Mouse (Mus musculus) thymus, adult 2 months (tissue): ENCODE measurements around the gene B4galt1. TPM values are rescaled to one million over a fixed set of nuclear protein-coding genes. Genes with fewer than 3 reads are reported as not detected.

Experiments
- DNase-seq: peaks from one replicate; pipeline ENCODE4 v3.0.0; 2021
- H3K27ac ChIP-seq: fragments of 200-500 bp; 2 replicates; pipeline ENCODE4 v1.5.1; 2012; ENCODE audit warnings: low read length, control low read depth; ENCODE audit not compliant: control insufficient read depth, insufficient read depth
- H3K27me3 ChIP-seq: fragments of 200-500 bp; 2 replicates; pipeline ENCODE4 v1.6.1; 2012; ENCODE audit warnings: mild to moderate bottlenecking, low read length, moderate library complexity, mixed read lengths; ENCODE audit not compliant: control insufficient read depth, insufficient read depth
- H3K36me3 ChIP-seq: fragments of 200-500 bp; 2 replicates; pipeline ENCODE4 v1.6.1; 2012; ENCODE audit warnings: mild to moderate bottlenecking, low read length, moderate library complexity; ENCODE audit not compliant: control insufficient read depth, insufficient read depth
- H3K4me1 ChIP-seq: fragments of 200-500 bp; replicated peaks from 2 replicates; pipeline ENCODE4 v1.6.1; 2012; ENCODE audit warnings: low read length; ENCODE audit not compliant: control insufficient read depth, insufficient read depth
- H3K4me3 ChIP-seq: fragments of 200-500 bp; 2 replicates; pipeline ENCODE4 v1.5.1; 2012; ENCODE audit warnings: mild to moderate bottlenecking, low read length, control low read depth, moderate library complexity; ENCODE audit not compliant: control insufficient read depth, insufficient read depth
- CTCF ChIP-seq: fragments of 200-500 bp; IDR thresholded peaks from 2 replicates; pipeline ENCODE4 v1.5.1; 2012; ENCODE audit warnings: mild to moderate bottlenecking, control low read depth, low read length, moderate library complexity, borderline replicate concordance; ENCODE audit not compliant: control insufficient read depth, poor library complexity, insufficient read depth; ENCODE audit errors: extremely low read depth
- POLR2A ChIP-seq: fragments of 200-500 bp; IDR thresholded peaks from 2 replicates; pipeline ENCODE4 v1.6.1; 2012; ENCODE audit warnings: mild to moderate bottlenecking, low read length, control low read depth, moderate library complexity; ENCODE audit not compliant: control insufficient read depth, poor library complexity, insufficient read depth; ENCODE audit errors: extremely low read depth
- WGBS: fragments of 180-500 bp; shearing (Covaris S2); methylation state at CpG from one replicate; pipeline ENCODE4 v1.1.7; 2018; 5-methylcytosine and 5-hydroxymethylcytosine counted together
- polyA plus RNA-seq: library from polyadenylated mRNA; depleted of rRNA; stranded (reverse); fragments of >200 nt; gene quantifications from 2 replicates; pipeline ENCODE4 v1.2.3, GENCODE M21; 2012

The B4galt1 gene
- polyA plus RNA-seq, 1 experiment, result 34.1 TPM

DNA sequence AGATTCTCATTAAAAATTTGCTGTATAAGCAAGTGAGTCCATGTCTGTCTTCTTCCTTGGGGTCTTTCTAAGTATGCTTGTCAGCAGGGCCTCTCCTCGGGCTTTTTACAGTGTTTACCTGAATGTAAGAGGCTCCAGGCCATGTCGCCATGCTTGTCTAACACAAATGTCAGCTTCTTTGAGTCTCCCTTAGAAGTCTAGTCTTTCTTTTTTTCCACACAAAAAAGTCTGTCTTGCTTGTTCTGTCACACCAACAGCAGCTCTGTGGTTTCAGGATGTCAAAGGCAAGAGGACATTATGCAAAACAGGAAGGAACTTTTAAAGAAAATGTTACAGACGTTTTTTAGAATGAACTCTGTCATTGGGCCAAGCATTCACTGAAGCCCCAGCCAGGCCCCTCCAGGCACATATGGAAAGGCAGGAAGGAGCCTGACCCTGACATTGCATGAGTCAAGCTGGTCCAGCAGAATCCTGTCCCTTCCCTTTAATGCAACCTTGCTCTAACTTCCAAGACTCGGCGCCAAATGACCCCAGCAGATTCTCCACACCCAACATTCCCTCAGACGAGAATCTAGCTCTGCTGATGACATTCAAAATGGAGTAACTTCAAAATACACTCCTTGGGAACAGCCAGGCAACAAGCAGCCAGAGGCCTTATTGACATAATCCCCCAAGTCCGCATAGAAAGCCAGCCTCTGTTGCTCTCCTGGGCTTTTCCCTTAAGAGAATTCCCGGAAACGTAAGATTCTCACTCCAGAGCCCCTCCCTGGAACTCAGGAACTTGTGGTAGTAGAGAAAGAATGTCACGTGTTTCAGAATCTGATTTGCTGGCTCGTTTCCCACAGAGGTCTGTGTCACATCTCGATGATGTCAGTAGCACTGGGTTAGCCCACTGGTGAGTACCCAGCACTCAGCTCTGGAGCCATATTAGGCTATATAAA, 8.7 kb downstream of the B4galt1 start:
- DNase-seq, result no peak
- Histone ChIP-seq H3K27me3 (no peaks in the 10 kb centered on the region), H3K4me1 (peaks cover 39% of the 10 kb centered on the region), H3K36me3 (no peaks in the 10 kb centered on the region), H3K27ac (peak overlapping the region; percentile 57; the same call in 1 of the 2 replicates), H3K4me3 (no peak overlapping the region)
- TF ChIP-seq CTCF (no peak), POLR2A (no peak)
- WGBS, result 37% methylated on average over 12 of the region's 12 CpGs

DNA sequence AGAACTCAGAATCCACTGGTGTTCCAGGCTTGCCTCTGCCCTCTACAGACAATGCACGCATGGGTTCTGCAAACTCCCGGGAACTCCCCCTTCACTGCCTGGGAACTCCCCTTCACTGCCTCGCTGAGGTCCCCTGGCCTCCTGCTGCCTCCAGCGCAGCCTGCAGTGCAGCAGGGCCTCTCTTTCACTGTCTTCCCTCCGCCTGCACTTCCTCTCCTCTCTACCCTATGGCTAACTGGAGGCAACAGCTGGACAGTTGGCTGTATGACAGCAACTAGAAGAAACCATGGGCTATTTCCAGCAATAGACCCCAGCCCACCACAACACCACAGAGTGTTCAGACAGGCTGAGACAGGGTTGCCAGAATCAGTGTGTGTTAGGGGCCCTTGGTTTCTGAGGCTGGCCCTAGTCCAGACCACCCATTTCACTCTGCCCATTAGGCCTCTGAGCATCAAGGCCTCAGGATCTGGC, 9.5 kb downstream of the B4galt1 start:
- Histone ChIP-seq H3K4me3 (no peak overlapping the region), H3K36me3 (no peaks in the 10 kb centered on the region), H3K27me3 (no peaks in the 10 kb centered on the region), H3K27ac (peak overlapping the region; percentile 57), H3K4me1 (peaks cover 40% of the 10 kb centered on the region)
- peak; percentile 56 for DNase-seq
- no peak for TF ChIP-seq POLR2A
- TF ChIP-seq CTCF, result 0 out of 2 replicates have a peak, but pooled peaks have one; percentile 31
- WGBS, result 10% methylated on average over 5 of the region's 5 CpGs

DNA sequence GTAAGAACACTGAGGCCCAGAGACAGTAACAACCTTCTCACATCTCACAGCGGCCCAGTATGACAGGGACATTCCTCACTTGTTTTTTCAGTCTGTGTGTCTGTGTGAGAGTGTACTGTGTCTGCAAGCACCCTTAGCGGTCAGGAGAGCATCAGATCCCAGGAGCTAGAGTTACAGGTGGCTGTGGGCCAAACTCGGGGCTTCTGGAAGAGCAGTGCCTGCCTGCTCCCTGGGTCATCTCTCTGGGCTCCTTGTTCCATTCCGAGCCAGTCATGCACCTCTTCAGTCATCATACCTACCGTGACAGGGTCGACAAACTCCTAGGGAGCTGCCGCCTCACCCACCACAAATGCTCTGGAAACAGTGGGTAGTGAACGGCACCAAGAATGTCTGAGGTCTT, 10.1 kb downstream of the B4galt1 start:
- 74% methylated on average over 8 of the region's 8 CpGs for WGBS
- H3K4me1 ChIP-seq, result peaks cover 45% of the 10 kb centered on the region
- DNase-seq, result no peak

DNA sequence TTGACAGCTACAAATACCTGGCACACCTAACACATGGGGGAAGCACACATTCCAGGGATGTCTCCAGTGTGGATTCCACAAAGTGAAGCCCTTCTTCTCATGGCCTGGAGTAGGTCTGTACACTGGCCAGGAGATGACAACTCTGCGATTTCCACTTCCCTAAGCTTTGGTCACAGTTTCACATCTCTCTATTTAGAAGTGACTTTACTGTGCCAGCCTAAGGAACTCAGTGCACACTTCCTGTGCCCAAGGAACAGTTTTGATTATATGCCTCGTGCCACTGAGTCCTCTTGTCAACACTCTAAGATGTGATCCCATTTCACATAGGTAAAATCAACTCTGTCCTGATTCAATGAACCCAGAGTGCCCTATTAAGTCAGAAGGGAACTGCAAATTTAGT, 13.4 kb downstream of the B4galt1 start:
- no peaks in the 10 kb centered on the region for H3K36me3 ChIP-seq
- peak overlapping the region; percentile 60 for H3K27ac ChIP-seq
- no peak overlapping the region for H3K4me3 ChIP-seq
- no peak for DNase-seq
- peaks cover 56% of the 10 kb centered on the region for H3K4me1 ChIP-seq
- no peaks in the 10 kb centered on the region for H3K27me3 ChIP-seq
- TF ChIP-seq POLR2A (no peak), CTCF (no peak)
- 27% methylated on average over 2 of the region's 2 CpGs for WGBS

More for the DNA sequence above, 10.1 kb downstream of the B4galt1 start:
- Histone ChIP-seq H3K36me3 (no peaks in the 10 kb centered on the region), H3K27me3 (no peaks in the 10 kb centered on the region), H3K4me3 (no peak overlapping the region), H3K27ac (peak overlapping the region; percentile 57)
- TF ChIP-seq POLR2A (no peak), CTCF (no peak)

DNA sequence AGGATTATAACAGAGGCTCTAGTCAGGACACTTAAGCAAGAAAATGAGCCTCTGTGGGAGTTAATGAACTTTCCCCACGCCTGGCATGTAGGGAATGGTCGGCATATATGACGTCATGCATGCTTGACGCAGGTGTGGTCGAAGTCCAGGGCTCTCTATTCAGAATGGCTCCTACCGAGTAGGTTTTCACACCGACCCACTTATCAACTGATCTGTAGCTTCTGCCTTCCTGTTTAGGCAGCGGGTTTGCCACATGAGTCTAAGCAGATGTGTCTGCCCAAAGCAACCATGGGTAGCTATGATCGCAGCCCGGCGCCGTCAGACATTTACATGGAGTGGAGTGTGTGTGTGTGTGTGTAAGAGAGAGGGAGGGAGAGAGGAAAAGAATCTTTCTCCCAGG, 14.6 kb downstream of the B4galt1 start:
- WGBS, result 4% methylated on average over 12 of the region's 12 CpGs
- DNase-seq, result peak; percentile 67

DNA sequence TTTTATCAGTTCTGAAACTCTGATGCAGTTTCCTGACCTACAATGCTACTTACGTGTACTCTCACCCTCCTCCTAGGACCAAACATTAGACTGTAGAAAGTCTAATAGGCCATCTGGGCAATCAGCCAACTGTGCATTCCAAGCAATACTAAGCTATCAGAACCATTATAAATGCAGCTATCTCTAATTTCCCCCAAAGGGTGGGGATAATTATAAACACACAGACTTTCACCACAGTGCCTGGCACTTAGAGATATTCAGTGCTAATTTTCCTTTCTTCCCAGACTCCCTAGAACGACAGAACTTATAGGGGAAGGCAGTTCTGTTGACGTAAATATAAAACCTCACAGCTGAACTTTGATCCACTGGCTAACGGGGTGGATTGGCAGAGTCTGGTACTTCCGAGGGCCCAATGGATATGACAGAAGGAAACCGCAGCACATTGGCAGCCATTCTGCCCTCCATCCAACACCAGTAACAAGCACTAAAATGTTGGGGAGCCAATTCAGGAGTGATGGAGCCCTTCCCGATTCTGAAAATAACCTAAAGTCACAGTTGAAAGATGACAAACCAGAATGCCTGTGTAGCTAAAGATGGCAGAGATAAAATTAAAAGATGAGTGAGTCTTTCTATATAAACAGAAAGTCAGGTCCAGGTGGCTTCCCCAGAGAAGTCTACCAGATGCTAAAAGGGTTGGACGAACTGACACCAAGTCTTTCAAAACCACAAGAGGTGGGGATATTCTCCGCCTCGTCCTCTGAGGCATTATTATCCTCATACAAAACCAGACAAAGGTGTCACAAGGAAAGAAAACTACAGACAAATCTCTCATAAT, 16.1 kb downstream of the B4galt1 start:
- TF ChIP-seq CTCF, result no peak
- no peak for TF ChIP-seq POLR2A
- DNase-seq, result no peak
- 10% methylated on average over 10 of the region's 10 CpGs for WGBS
- Histone ChIP-seq H3K4me3 (no peak overlapping the region), H3K4me1 (peaks cover 59% of the 10 kb centered on the region), H3K27ac (peak overlapping the region; percentile 47), H3K36me3 (no peaks in the 10 kb centered on the region), H3K27me3 (no peaks in the 10 kb centered on the region)

More for the DNA sequence above, 14.6 kb downstream of the B4galt1 start:
- TF ChIP-seq CTCF (no peak), POLR2A (no peak)
- Histone ChIP-seq H3K36me3 (no peaks in the 10 kb centered on the region), H3K4me3 (peak overlapping the region; percentile 17), H3K4me1 (peaks cover 55% of the 10 kb centered on the region), H3K27ac (peak overlapping the region; percentile 95), H3K27me3 (no peaks in the 10 kb centered on the region)
